Mouse (Mus musculus): Measurements from ENCODE around the gene Boll.

DNA sequence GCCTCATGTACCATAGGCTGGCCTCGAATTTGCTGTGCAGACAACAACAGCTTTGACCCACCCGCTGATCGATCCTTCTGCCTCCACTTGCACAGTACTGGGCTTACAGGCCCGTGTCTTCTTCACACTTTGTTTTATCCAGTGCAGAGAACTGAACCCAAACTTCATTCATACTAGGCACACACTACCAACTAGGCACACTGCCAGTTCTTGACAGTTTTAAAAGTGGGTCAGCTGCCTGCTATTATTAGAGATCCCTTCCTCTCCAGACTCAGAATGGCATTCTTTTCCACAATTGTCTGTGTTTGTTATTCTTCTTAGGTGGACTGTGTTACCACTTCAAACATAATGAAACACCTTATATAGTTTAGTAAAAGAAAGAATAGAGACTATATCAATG lies 141.9 kb downstream of the Boll start:
- TF ChIP-seq CTCF (IDR thresholded peaks at IDR 0.05; ENCODE audit: borderline replicate concordance, extremely low read depth, insufficient read depth, insufficient read length) = no peak
- no peak for TF ChIP-seq POLR2A (IDR thresholded peaks at IDR 0.05; ENCODE audit: borderline replicate concordance, extremely low read depth, insufficient read depth, insufficient read length, poor library complexity, severe bottlenecking)
